Mouse (Mus musculus) embryonic facial prominence, embryonic 10.5 days (tissue): ENCODE measurements at regions not wholly inside any gene's neighbourhood (a gene's known extent, or its start where the extent isn't known, plus 50 kb on each side); places are given as distances from the start of the nearest gene placed in this dataset.

ENCODE experiments used
- DNase-seq: peaks from one replicate; pipeline ENCODE4 v3.0.0-alpha.2; 2017; ENCODE audit warnings: low spot score
- H3K27ac ChIP-seq: fragments of 300-500 bp; sonication (generic); replicated peaks from 2 replicates; pipeline ENCODE4 v1.5.1; 2016; ENCODE audit warnings: mild to moderate bottlenecking
- H3K27me3 ChIP-seq: fragments of 300-500 bp; sonication (generic); replicated peaks from 2 replicates; pipeline ENCODE4 v1.6.1; 2016; ENCODE audit warnings: low read depth, mild to moderate bottlenecking; ENCODE audit not compliant: poor library complexity, severe bottlenecking
- H3K36me3 ChIP-seq: fragments of 300-500 bp; sonication (generic); replicated peaks from 2 replicates; pipeline ENCODE4 v1.6.1; 2016; ENCODE audit warnings: mild to moderate bottlenecking, moderate library complexity
- H3K4me1 ChIP-seq: fragments of 300-500 bp; sonication (generic); 2 replicates; pipeline ENCODE4 v1.6.1; 2016
- H3K4me3 ChIP-seq: fragments of 300-500 bp; sonication (generic); 2 replicates; pipeline ENCODE4 v1.5.1; 2016; ENCODE audit warnings: mild to moderate bottlenecking, moderate library complexity
- H3K9me3 ChIP-seq: fragments of 300-500 bp; sonication (generic); 2 replicates; pipeline ENCODE4 v1.6.1; 2016; ENCODE audit warnings: mild to moderate bottlenecking
- WGBS: fragments of 180-500 bp; shearing (Covaris S2); methylation state at CpG from one replicate; pipeline ENCODE4 v1.1.7; 2016; 5-methylcytosine and 5-hydroxymethylcytosine counted together

DNA sequence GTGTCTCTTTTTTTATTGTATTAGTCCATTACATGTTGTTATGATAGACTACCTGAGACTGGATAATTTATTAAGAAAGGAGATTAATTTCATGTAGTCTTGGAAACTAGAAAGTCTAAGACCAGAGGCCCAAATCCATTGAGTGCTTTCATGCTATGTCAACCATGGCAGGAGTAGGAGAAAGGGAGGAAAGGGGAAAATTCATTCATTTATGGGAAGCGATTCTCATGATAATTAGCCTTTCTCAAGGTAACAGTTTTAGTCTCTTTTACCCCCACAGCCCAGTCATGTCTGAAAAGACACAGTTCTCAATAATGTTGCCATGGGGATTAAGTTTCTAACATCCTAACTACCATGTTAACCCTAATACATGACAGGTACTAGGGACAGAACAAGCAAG lies 292.8 kb upstream of the Gm6657 start:
- Histone ChIP-seq H3K27me3 (no peaks in the 10 kb centered on the region), H3K27ac (no peak overlapping the region), H3K4me1 (no peaks in the 10 kb centered on the region), H3K9me3 (no peaks in the 10 kb centered on the region), H3K36me3 (no peaks in the 10 kb centered on the region), H3K4me3 (no peak overlapping the region)
- WGBS, result 82% methylated on average over 1 of the region's 1 CpGs
- DNase-seq, result no peak

DNA sequence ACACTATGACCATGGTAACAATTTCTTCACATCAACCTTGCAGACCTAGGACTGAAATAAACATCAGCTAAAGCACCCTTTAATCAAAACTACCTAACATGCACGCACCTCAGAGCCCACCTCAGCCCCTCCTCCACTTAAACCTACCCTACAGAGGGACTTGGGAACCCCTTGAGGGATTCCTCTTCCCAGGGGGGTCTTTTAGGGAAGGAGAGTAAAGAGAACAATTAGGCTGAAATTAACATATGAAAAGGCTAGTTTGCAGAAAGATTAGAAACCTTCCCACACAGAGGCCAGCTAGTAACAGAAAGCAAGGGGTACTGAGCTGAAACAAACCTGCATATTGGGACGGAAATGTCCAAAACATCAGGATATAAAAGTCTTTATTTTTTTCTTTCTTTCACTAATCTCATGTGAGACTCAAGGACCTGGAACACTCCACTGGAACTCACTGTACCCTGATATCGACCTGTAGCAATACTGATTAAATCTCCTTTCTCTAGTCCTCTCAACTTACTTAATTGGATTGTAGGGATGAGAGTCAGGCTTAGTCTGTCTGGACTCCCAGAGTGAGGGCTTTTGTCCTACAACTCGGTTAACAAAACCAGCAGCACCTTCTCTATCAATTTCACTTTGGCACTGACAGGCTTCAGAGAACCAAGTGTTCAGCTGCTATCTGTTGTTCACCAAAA lies 281.0 kb upstream of the Gm6657 start:
- Histone ChIP-seq H3K27ac (no peak overlapping the region), H3K36me3 (no peaks in the 10 kb centered on the region), H3K4me3 (no peak overlapping the region), H3K9me3 (no peaks in the 10 kb centered on the region), H3K27me3 (no peaks in the 10 kb centered on the region), H3K4me1 (peaks cover 2% of the 10 kb centered on the region; the same call in 1 of the 2 replicates)
- no peak for DNase-seq
- WGBS, result 23% methylated on average over 4 of the region's 4 CpGs

DNA sequence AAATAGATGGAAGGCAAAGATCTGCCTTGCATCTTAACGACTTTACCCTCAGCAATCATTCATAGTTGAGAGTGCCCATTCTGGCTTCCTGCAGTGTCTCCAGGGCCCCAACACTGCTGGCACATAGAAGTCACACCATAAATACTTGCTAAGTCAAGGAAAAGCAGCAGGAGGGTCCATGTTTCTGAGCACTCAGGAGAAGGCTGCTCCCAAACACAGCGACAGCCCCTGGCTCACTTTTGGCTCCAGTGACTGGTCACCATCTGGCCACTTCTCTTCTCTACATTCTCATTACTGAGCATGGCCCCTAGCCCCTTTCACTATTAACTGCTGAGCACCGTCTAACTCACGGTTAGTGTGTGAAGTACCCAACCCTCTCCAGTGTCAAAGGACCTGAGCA lies 265.3 kb upstream of the Gm6657 start:
- H3K36me3 ChIP-seq, result no peaks in the 10 kb centered on the region
- no peaks in the 10 kb centered on the region for H3K4me1 ChIP-seq
- H3K4me3 ChIP-seq, result no peak overlapping the region
- no peaks in the 10 kb centered on the region for H3K27me3 ChIP-seq
- 74% methylated on average over 4 of the region's 4 CpGs for WGBS
- H3K9me3 ChIP-seq, result no peaks in the 10 kb centered on the region
- no peak for DNase-seq
- H3K27ac ChIP-seq, result no peak overlapping the region

DNA sequence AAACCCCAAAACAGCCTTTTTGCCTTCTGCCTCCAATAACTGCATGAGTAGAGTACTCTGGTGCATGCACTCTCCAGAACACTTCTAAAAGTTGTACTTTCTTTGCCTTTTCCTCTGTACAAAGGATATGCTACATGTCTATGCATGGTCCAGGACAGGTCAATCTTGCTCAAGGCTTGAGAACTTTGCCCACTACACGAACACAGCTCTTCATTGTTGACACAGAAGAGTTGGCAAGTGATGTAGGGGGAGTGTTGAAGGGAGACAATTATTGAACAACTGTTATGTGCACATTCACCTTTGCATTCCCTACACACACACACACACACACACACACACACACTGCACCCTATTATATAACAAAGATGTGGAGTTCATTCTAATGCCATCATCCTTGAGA lies 264.5 kb upstream of the Gm6657 start:
- H3K4me1 ChIP-seq, result no peaks in the 10 kb centered on the region
- WGBS, result 82% methylated on average over 1 of the region's 1 CpGs
- no peaks in the 10 kb centered on the region for H3K27me3 ChIP-seq
- no peaks in the 10 kb centered on the region for H3K9me3 ChIP-seq
- H3K27ac ChIP-seq, result no peak overlapping the region
- no peaks in the 10 kb centered on the region for H3K36me3 ChIP-seq
- H3K4me3 ChIP-seq, result no peak overlapping the region
- no peak for DNase-seq

DNA sequence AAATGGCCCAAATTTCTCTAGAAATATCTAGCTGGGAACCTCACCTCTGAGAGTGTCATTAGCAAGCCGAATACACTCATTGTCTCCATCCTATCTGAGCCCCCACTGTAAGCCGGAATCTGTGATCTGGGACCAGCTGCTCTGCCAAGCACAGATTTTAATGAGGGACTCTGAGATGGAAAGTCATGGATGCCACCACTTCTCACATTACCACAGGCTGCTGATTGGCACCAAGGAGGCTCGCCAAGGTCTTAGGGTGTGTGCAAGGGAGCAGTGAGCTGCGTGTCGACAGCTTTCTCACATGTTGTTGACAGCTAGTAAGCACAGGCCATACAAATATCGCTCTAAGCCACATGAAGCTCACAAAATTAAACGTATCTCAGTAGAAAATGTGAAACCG lies 250.1 kb upstream of the Gm6657 start:
- no peaks in the 10 kb centered on the region for H3K9me3 ChIP-seq
- no peak overlapping the region for H3K4me3 ChIP-seq
- H3K27ac ChIP-seq, result no peak overlapping the region
- H3K4me1 ChIP-seq, result no peaks in the 10 kb centered on the region
- WGBS, result 78% methylated on average over 8 of the region's 8 CpGs
- no peaks in the 10 kb centered on the region for H3K27me3 ChIP-seq
- no peak for DNase-seq
- H3K36me3 ChIP-seq, result no peaks in the 10 kb centered on the region

DNA sequence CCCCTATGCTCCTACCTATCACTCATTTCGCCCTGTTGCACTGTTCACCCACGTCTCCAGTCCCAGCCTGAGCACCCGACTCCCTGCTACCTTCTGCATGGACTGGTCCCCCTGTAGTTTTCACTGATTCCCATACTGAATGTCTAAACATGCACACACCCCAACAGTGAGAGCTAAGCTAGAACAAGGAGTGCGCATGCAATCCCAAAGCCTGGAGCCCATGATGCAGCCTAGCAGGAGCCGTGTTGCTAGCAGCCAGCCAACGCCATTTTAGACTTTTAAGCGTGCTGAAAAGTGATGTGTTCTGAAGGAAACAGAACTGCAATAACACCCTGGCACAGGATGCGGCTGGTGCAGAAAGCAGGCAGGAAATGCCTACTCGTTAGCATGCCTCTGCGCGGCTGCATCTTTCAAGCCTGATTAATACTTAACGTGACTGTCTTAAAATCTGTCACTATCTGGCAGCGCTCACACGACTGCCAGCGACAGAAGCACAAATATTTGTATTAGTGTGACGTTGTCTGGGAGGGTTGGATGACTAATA lies 244.5 kb upstream of the Gm6657 start:
- DNase-seq, result peak; percentile 25

DNA sequence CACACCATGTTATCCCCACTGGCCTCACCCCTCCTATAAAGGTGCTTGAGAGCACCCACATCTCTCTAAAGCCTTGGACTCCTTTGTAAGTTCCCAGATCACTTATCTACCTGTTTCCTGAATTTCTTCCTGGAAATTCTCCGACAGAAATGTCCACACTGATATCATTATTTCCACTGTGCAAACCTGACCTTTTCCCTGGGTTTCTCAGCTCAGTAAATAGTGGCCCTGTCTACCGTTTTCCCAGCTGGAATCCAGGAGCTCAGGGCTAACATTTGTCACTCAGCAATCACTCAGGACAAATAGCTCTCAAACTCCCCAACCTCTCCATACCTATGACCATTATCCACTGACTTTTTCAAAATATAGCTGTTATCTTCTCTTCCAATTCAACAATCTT lies 241.6 kb upstream of the Gm6657 start:
- no peak overlapping the region for H3K4me3 ChIP-seq
- no peaks in the 10 kb centered on the region for H3K9me3 ChIP-seq
- no peak for DNase-seq
- H3K36me3 ChIP-seq, result no peaks in the 10 kb centered on the region
- peaks cover 13% of the 10 kb centered on the region for H3K4me1 ChIP-seq
- no peaks in the 10 kb centered on the region for H3K27me3 ChIP-seq
- H3K27ac ChIP-seq, result no peak overlapping the region
- WGBS, result 58% methylated on average over 2 of the region's 2 CpGs

More for the DNA sequence above, 244.5 kb upstream of the Gm6657 start:
- peak overlapping the region; percentile 30; the same call in 1 of the 2 replicates for H3K4me3 ChIP-seq
- no peaks in the 10 kb centered on the region for H3K36me3 ChIP-seq
- WGBS, result 45% methylated on average over 16 of the region's 16 CpGs
- peaks cover 6% of the 10 kb centered on the region for H3K4me1 ChIP-seq
- no peaks in the 10 kb centered on the region for H3K27me3 ChIP-seq
- H3K9me3 ChIP-seq, result no peaks in the 10 kb centered on the region
- no peak overlapping the region for H3K27ac ChIP-seq

DNA sequence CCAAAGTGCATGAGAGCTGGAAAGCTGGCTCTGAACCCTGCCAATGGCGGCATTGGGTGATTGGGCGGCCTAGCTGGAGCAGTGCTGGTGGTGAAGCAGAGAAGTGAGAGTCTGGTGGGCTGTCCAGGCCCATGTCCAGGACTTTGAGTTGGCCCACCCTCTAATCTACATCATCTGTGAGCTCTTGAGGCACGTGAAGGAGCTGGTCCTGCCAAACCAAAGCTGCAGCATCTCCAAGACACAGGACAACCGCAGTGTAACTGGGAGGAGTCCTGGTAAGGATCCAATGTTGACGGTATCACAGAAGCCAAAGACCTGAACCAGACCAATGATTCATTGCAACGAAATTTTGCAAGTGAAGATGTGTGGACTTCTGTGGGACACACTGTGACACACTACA lies 231.4 kb upstream of the Gm6657 start:
- no peaks in the 10 kb centered on the region for H3K9me3 ChIP-seq
- H3K4me3 ChIP-seq, result no peak overlapping the region
- no peaks in the 10 kb centered on the region for H3K27me3 ChIP-seq
- no peaks in the 10 kb centered on the region for H3K36me3 ChIP-seq
- no peaks in the 10 kb centered on the region for H3K4me1 ChIP-seq
- no peak overlapping the region for H3K27ac ChIP-seq
- 91% methylated on average over 6 of the region's 6 CpGs for WGBS
- no peak for DNase-seq

DNA sequence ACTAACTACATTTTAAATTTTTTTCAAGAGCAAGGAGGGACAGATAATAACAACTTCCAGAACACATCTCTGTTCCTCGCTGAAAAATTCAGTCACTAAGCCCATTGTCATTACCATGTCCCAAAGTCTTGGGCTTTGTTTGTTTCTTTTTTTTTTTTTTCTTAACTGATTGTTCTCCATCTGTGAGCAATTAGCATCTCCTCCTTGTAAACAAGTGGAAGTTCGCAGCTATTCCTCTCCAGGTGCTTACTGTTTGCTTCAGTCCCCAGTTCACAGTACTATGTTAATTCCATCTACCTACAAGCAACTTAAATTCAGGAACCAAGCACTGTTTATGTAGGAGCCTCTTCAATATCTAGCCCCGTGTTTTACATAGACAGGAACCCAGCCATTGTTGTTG lies 225.5 kb upstream of the Gm6657 start:
- 58% methylated on average over 3 of the region's 3 CpGs for WGBS
- Histone ChIP-seq H3K36me3 (no peaks in the 10 kb centered on the region), H3K27ac (no peak overlapping the region), H3K9me3 (no peaks in the 10 kb centered on the region), H3K4me3 (no peak overlapping the region), H3K4me1 (no peaks in the 10 kb centered on the region), H3K27me3 (no peaks in the 10 kb centered on the region)
- DNase-seq, result no peak

DNA sequence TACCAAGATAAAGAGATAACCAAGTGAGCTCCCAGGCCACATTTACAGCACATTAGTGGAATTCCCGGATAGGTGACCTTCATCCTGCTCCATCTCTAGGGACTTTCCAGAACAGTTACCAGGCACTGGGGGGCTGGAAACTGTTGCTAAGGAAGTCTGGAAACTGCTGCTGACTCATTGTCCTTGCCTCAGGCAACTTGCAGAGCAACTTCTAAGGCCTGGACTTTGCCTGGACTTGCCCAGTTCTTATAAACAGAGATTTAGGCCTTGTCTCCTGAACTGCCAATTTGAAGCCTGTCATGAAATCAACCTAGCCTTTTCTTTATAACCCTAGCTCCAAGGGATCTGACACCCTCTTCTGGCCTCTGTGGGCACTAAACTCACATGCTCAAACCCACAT lies 224.0 kb upstream of the Gm6657 start:
- Histone ChIP-seq H3K36me3 (no peaks in the 10 kb centered on the region), H3K4me3 (no peak overlapping the region), H3K27ac (no peak overlapping the region), H3K27me3 (no peaks in the 10 kb centered on the region), H3K9me3 (no peaks in the 10 kb centered on the region), H3K4me1 (no peaks in the 10 kb centered on the region)
- no peak for DNase-seq
- WGBS, result 57% methylated on average over 1 of the region's 1 CpGs

DNA sequence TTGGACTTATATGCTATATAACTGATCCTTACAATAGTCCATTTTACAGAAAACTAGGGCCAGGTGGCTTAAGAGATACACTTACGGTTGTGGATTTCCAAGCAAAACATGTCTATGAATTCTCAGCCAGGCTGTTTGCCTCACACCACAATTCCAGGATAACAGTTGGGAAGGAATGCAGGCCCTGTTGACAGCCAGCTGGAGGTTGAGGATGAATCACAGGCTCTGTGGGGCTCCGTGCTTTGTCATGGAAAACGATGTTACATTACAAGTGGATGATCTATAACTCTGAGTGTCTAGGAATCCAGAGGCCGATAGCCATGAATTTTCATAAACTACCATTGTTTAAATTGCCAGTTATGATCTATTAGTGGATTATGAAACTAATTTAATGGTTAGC lies 221.9 kb upstream of the Gm6657 start:
- no peaks in the 10 kb centered on the region for H3K4me1 ChIP-seq
- H3K27ac ChIP-seq, result no peak overlapping the region
- WGBS, result 68% methylated on average over 4 of the region's 4 CpGs
- no peak for DNase-seq
- H3K4me3 ChIP-seq, result no peak overlapping the region
- no peaks in the 10 kb centered on the region for H3K27me3 ChIP-seq
- no peaks in the 10 kb centered on the region for H3K36me3 ChIP-seq
- no peaks in the 10 kb centered on the region for H3K9me3 ChIP-seq

DNA sequence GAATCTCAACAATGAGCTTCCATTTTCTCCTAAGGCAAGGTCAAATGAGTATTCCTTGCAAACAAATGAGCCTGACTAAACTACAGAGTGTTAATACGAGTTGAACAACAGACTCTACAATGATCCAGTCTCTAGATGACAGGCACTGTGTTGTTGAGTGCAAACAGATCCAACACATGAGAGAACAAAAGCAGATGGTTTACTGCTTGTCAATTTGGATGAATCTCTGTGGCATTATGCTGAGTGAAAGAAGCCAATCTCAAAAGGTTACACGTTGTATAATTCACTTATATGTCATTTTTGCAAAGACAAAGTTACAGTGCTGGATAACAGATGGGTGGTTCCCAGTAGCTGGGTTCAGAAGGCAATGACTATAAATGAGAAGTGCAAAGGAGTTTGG lies 217.1 kb upstream of the Gm6657 start:
- no peak for DNase-seq
- Histone ChIP-seq H3K9me3 (no peaks in the 10 kb centered on the region), H3K4me1 (no peaks in the 10 kb centered on the region), H3K36me3 (no peaks in the 10 kb centered on the region), H3K27ac (no peak overlapping the region), H3K27me3 (no peaks in the 10 kb centered on the region), H3K4me3 (no peak overlapping the region)
- 82% methylated on average over 2 of the region's 2 CpGs for WGBS

DNA sequence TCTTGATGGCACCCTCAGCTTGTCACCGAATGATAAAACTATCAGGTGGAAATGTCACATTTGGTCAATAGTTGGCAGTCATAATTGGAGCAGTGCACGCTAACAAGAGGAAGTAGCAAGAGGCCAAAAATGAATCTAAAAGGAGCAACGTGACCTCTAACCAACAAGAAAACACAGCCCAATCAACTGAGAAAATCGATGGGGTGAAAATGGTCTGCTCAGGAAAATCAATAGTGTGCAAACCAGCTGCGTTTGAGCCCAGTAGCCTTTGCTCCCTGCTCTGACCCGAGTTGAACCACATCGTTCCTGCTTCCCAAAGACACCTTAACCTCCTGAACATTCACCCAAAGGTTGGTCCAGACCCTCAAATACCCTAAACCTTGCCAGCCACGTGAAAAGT lies 207.3 kb upstream of the Gm6657 start:
- Histone ChIP-seq H3K36me3 (no peaks in the 10 kb centered on the region), H3K9me3 (no peaks in the 10 kb centered on the region), H3K27ac (no peak overlapping the region), H3K4me3 (no peak overlapping the region), H3K4me1 (no peaks in the 10 kb centered on the region), H3K27me3 (no peaks in the 10 kb centered on the region)
- WGBS, result 90% methylated on average over 8 of the region's 8 CpGs
- no peak for DNase-seq
